Mouse (Mus musculus): Measurements from ENCODE around the gene Ttc7b. TPM values are rescaled to one million over a fixed set of nuclear protein-coding genes. Genes with fewer than 3 reads are reported as not detected.

Gene Ttc7b
- polyA plus RNA-seq, 1 experiment = 149 TPM

DNA sequence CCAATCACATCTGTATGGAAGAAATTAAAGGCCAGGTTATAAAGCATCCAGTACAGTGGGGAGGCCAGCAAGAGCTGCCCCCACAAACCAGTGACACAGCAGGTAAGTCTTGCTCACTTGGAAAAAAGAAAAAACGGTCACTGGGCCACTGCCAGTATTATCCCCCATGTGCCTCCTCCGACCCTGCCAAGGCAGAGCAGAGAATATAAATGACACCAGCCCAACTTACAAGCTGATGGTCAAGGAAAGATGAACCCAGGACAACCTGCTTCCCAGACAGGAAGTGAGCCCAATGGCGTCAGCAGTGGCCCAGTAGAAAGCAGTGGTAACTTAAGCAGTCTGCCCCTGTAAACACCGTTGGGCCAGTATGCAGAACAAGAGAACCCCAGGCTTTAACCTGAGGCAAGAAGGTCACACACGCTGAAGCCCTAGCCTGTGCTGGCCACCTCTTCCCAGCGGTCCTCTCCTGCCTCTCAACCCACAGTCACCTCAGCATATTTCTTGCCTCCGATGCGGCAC lies 115.1 kb downstream of the Ttc7b start:
- WGBS = 83% methylated on average over 8 of the region's 8 CpGs
- H3K4me1 ChIP-seq (ENCODE audit: control insufficient read depth, insufficient read depth, low read length) = peaks cover 28% of the 10 kb centered on the region
- H3K4me3 ChIP-seq (replicated peaks; ENCODE audit: insufficient read depth, low read depth, low read length) = no peak overlapping the region
- no peak overlapping the region for H3K27ac ChIP-seq (ENCODE audit: insufficient read depth, low read length)
- DNase-seq = no peak
- no peaks in the 10 kb centered on the region for H3K27me3 ChIP-seq (ENCODE audit: control insufficient read depth, insufficient read depth, low read length)
- TF ChIP-seq CTCF (IDR thresholded peaks at IDR 0.05; ENCODE audit: borderline replicate concordance, insufficient read depth, low read depth, low read length) (no peak), POLR2A (IDR thresholded peaks at IDR 0.05; ENCODE audit: borderline replicate concordance, insufficient read depth, low read length) (no peak)

DNA sequence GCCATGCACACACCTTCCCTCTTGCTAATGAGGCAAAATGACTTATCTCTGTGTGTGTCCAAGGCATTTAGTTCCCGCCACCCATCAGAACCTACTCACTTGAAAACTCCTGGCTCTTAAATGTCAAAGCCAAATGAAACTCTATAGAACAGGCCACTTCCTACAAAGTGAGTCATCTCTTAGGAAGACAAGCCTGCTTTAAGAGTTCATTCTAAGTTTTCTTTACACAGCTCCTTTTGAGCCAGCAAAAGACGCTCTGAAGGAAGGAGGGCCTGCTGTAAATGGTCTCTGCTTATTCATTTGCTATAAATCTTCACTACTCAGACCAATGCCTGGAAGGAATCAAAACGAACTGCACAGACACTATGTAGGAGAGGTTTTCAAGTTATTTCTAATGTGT lies 116.2 kb downstream of the Ttc7b start:
- no peak for TF ChIP-seq POLR2A (IDR thresholded peaks at IDR 0.05; ENCODE audit: borderline replicate concordance, insufficient read depth, low read length)
- no peak for TF ChIP-seq CTCF (IDR thresholded peaks at IDR 0.05; ENCODE audit: borderline replicate concordance, insufficient read depth, low read depth, low read length)
- whole genome bisulfite sequencing = 94% methylated on average over 3 of the region's 3 CpGs
- H3K4me3 ChIP-seq (replicated peaks; ENCODE audit: insufficient read depth, low read depth, low read length) = no peak overlapping the region
- H3K27ac ChIP-seq (ENCODE audit: insufficient read depth, low read length) = no peak overlapping the region
- H3K27me3 ChIP-seq (ENCODE audit: control insufficient read depth, insufficient read depth, low read length) = no peaks in the 10 kb centered on the region
- DNase-seq = no peak
- H3K4me1 ChIP-seq (ENCODE audit: control insufficient read depth, insufficient read depth, low read length) = peaks cover 28% of the 10 kb centered on the region

DNA sequence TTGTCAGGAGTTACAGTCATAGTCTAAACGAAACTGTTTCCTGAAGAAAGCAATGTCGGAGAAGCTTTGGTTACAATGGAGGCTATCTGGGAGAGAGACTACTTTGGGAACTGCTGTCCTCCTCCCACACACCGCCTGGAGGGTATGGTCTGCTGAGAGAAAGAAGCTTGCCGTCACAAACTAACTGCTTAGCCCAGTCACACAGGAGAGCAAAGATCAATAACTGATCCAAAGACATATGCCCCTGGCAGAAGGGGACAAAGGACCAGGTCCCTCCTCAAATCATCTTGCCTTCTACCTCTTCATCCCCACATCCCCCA lies 117.7 kb downstream of the Ttc7b start:
- 74% methylated on average over 4 of the region's 4 CpGs for WGBS
- Histone ChIP-seq H3K4me1 (ENCODE audit: control insufficient read depth, insufficient read depth, low read length) (peaks cover 25% of the 10 kb centered on the region), H3K27ac (ENCODE audit: insufficient read depth, low read length) (peak overlapping the region; percentile 44), H3K27me3 (ENCODE audit: control insufficient read depth, insufficient read depth, low read length) (no peaks in the 10 kb centered on the region), H3K4me3 (replicated peaks; ENCODE audit: insufficient read depth, low read depth, low read length) (no peak overlapping the region)
- DNase-seq = no peak
- TF ChIP-seq CTCF (IDR thresholded peaks at IDR 0.05; ENCODE audit: borderline replicate concordance, insufficient read depth, low read depth, low read length) (no peak), POLR2A (IDR thresholded peaks at IDR 0.05; ENCODE audit: borderline replicate concordance, insufficient read depth, low read length) (no peak)

DNA sequence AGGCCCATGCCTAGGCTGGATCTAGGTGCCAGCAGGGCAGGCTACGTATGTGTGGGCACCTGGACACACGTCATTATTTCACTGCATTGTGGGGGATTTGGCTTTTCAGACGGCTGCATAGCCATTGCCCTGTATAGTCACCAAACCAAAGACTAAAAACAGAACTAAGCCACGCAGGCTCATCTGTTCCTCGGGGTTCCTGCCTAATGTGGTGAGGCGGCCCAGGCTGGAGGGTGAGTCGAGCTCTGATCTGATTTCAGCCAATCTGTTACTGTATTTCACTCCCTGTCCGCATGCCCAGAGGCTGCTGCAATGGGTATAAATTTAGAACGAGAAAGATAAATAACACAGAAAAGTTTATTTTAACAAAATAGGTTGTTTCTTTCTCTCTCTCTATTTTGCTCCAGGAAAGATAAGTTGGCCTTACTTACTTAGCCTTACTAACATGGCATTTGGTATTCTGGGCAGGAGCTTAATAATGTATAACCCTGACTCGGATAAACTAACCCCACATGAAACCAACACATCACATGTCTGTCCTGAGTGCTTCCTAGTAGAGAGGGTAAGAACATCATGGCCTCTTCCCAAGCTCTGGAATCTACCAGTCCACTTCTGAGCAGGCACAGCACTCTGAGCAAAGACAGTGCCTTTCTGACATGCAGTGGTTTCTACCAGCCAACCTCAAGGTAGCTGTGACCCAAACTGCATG lies 118.2 kb downstream of the Ttc7b start:
- Histone ChIP-seq H3K27ac (ENCODE audit: insufficient read depth, low read length) (peak overlapping the region; percentile 85), H3K4me1 (ENCODE audit: control insufficient read depth, insufficient read depth, low read length) (peaks cover 25% of the 10 kb centered on the region), H3K4me3 (replicated peaks; ENCODE audit: insufficient read depth, low read depth, low read length) (no peak overlapping the region), H3K27me3 (ENCODE audit: control insufficient read depth, insufficient read depth, low read length) (no peaks in the 10 kb centered on the region)
- TF ChIP-seq POLR2A (IDR thresholded peaks at IDR 0.05; ENCODE audit: borderline replicate concordance, insufficient read depth, low read length) (no peak), CTCF (IDR thresholded peaks at IDR 0.05; ENCODE audit: borderline replicate concordance, insufficient read depth, low read depth, low read length) (no peak)
- WGBS = 20% methylated on average over 10 of the region's 10 CpGs
- DNase-seq = peak; percentile 59 to 75

DNA sequence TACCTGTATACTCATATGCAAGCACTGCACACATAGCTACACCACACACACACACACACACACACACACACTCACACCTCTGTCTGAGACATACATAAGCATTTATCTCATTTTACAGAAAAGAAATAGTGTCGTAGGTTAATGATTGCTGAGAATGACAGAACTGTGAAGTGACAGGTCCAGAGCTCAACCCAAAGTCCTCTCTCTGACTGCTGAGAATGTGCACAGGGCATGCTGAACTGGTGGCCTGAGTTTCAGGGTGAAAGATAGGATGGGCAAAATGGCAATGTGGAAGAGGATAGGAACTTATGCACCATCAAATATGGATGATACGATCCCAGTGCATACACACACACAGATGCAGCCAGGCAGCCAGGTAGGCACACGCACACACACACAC lies 120.5 kb downstream of the Ttc7b start:
- DNase-seq = no peak
- H3K4me3 ChIP-seq (replicated peaks; ENCODE audit: insufficient read depth, low read depth, low read length) = no peak overlapping the region
- whole genome bisulfite sequencing = 89% methylated on average over 3 of the region's 3 CpGs
- H3K4me1 ChIP-seq (ENCODE audit: control insufficient read depth, insufficient read depth, low read length) = peaks cover 25% of the 10 kb centered on the region
- H3K27ac ChIP-seq (ENCODE audit: insufficient read depth, low read length) = no peak overlapping the region
- no peak for TF ChIP-seq POLR2A (IDR thresholded peaks at IDR 0.05; ENCODE audit: borderline replicate concordance, insufficient read depth, low read length)
- TF ChIP-seq CTCF (IDR thresholded peaks at IDR 0.05; ENCODE audit: borderline replicate concordance, insufficient read depth, low read depth, low read length) = no peak
- H3K27me3 ChIP-seq (ENCODE audit: control insufficient read depth, insufficient read depth, low read length) = no peaks in the 10 kb centered on the region

DNA sequence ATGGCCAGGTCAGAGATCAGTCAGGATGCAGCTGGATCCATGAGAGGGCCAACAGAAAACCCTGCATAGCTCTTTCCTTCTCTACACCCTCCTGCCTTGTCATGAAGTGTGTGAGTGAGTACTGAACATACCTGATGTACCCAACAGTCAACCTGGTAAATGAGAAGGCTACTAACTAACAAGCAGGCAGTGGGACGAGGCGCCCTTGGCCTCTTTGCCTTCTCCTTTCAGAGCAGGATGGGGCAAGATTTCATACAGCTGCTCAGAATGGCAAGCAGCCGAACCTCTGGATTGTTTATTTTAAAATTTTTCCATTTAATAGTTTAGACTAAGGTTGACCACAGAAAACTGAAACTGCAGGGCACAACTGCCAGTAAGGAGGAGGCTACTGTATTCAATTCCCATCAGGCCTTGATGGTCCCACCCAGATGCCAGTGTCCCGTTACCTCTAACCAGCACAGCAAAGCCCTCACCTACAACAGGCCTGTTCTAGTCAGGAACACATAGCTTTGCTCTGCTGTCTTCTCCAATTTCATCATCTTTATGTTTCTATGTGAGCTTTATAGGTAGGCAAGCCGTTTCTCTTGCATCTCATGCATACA lies 121.4 kb downstream of the Ttc7b start:
- TF ChIP-seq POLR2A (IDR thresholded peaks at IDR 0.05; ENCODE audit: borderline replicate concordance, insufficient read depth, low read length) (no peak), CTCF (IDR thresholded peaks at IDR 0.05; ENCODE audit: borderline replicate concordance, insufficient read depth, low read depth, low read length) (no peak)
- peaks cover 25% of the 10 kb centered on the region for H3K4me1 ChIP-seq (ENCODE audit: control insufficient read depth, insufficient read depth, low read length)
- WGBS = 94% methylated on average over 5 of the region's 5 CpGs
- H3K4me3 ChIP-seq (replicated peaks; ENCODE audit: insufficient read depth, low read depth, low read length) = no peak overlapping the region
- DNase-seq = no peak
- H3K27ac ChIP-seq (ENCODE audit: insufficient read depth, low read length) = no peak overlapping the region
- H3K27me3 ChIP-seq (ENCODE audit: control insufficient read depth, insufficient read depth, low read length) = no peaks in the 10 kb centered on the region

DNA sequence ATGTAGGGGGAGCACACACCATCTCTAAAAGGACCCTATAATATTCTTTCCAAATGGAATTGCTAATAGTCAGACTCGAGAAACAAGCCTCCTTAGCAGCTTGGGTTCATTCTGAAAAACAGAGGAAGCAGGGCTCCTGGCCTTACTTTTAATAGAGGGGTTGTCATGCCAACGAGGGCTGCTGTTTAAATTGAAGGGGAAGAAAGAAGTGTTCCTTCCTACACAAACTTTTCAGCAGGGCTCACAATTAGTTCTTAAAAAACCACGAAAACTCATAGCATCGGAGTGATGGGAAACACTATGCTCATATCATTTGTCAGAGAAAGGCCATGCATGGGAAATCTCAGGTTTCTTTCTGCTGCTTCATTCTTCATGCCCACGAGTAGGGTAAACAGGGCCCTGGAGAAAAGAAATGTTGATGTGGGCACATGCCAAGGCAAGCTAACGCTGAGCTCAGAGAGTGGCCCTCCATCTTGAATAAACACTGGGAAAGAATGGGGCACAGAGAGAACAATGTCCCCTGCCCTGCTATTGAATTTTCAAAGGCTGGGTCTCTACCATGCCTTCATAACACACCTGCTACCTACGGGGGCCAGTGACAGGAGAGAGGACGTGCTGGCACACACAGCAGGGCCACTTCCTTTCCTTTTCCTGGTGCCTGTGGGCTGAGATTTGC lies 122.2 kb downstream of the Ttc7b start:
- no peak overlapping the region for H3K27ac ChIP-seq (ENCODE audit: insufficient read depth, low read length)
- H3K4me3 ChIP-seq (replicated peaks; ENCODE audit: insufficient read depth, low read depth, low read length) = no peak overlapping the region
- H3K4me1 ChIP-seq (ENCODE audit: control insufficient read depth, insufficient read depth, low read length) = peaks cover 22% of the 10 kb centered on the region
- TF ChIP-seq CTCF (IDR thresholded peaks at IDR 0.05; ENCODE audit: borderline replicate concordance, insufficient read depth, low read depth, low read length) = no peak
- no peak for TF ChIP-seq POLR2A (IDR thresholded peaks at IDR 0.05; ENCODE audit: borderline replicate concordance, insufficient read depth, low read length)
- H3K27me3 ChIP-seq (ENCODE audit: control insufficient read depth, insufficient read depth, low read length) = no peaks in the 10 kb centered on the region
- WGBS = 56% methylated on average over 8 of the region's 8 CpGs
- DNase-seq = no peak

All from cerebellum, adult 2 months (tissue).